Mouse (Mus musculus) heart, postnatal 10 days (tissue): Measurements from ENCODE around the gene Bmp2k. TPM values are rescaled to one million over a fixed set of nuclear protein-coding genes. Genes with fewer than 3 reads are reported as not detected.

ENCODE experiments used
- total RNA-seq, 2 experiments: library from RNA; stranded (reverse); gene quantifications; 2 replicates each; pipeline ENCODE4 v1.2.3; 2021

Bmp2k gene
- total RNA-seq, 2 experiments from 2014 or later, result 16.2 to 16.6 TPM

Other genes with a start within 250 kb of the Bmp2k start
- 10 to 100 TPM; 46.6 to 49.2 TPM for gene Anxa3, start 204.3 kb upstream of the Bmp2k start, total RNA-seq
- gene Paqr3, start 113.9 kb downstream of the Bmp2k start, total RNA-seq, result 1 to 10 TPM; 2.4 to 3.5 TPM